8 mouse cellular contexts compared by ENCODE assay signal in the genomic region with DNA sequence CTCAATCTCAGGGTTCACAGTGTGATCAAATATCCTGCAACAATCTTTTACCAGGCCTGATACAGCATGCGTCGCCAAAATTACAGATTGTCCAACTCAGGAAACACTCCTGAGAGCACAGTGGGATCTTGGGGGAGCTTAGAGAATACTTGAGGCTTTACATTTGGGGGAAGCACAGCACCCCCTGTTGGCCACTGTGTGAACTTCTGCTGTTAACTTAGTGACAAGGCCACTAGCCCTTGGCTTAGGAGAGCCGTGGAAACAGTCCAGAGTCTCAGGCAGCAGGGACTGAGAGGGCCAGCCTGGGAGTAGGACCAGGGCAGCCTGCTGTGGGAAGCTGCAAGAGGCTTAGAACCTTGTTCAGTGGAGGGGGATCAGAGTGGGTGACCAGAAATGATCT. TPM values are rescaled to one million over a fixed set of nuclear protein-coding genes. Genes with fewer than 3 reads are reported as not detected.
DNase-seq lines count a peak whose midpoint lies in the region; ATAC-seq and TF ChIP-seq lines count a peak whose summit lies in the region.

No protein-coding gene starts in this region.

- H3K9me3 ChIP-seq in liver, embryonic 14.5 days (ENCODE audit: control insufficient read depth, low read length): no peaks in the 10 kb centered on the region
- H3K9me3 ChIP-seq in liver, embryonic 11.5 days (ENCODE audit: control insufficient read depth, low read length): no peaks in the 10 kb centered on the region

- no peak overlapping the region for H3K4me2 ChIP-seq in liver, embryonic 14.5 days (ENCODE audit: low read depth)
- H3K4me2 ChIP-seq in liver, embryonic 11.5 days: no peak overlapping the region

- H3K27ac ChIP-seq in liver, embryonic 14.5 days: no peak overlapping the region
- no peak overlapping the region for H3K27ac ChIP-seq in liver, embryonic 11.5 days (ENCODE audit: low read depth, low read length)

- whole genome bisulfite sequencing in liver, embryonic 14.5 days (ENCODE audit: insufficient replicate concordance): 49% methylated on average over 3 of the region's 3 CpGs
- WGBS in liver, embryonic 11.5 days: 67% methylated on average over 3 of the region's 3 CpGs

- H3K36me3 ChIP-seq in liver, embryonic 14.5 days (replicated peaks; ENCODE audit: control insufficient read depth, insufficient read depth, low read depth): no peaks in the 10 kb centered on the region
- no peaks in the 10 kb centered on the region for H3K36me3 ChIP-seq in liver, embryonic 11.5 days (ENCODE audit: control insufficient read depth, insufficient read depth, low read length)

- H3K4me3 ChIP-seq in liver, embryonic 14.5 days (ENCODE audit: insufficient read depth in 1 of 2, low read depth in 2 of 2, low read length in 2 of 2): no peak overlapping the region
- no peak overlapping the region for H3K4me3 ChIP-seq in liver, embryonic 11.5 days (ENCODE audit: low read depth, low read length)

- peak; percentile 16 for DNase-seq in cerebellum, adult 11 months
- DNase-seq in cerebellum, postnatal 4 days (ENCODE audit: low spot score in 2 of 2): no peak
- peak in 1 of 3 experiments; percentile 22 for DNase-seq in liver, embryonic 14.5 days (ENCODE audit: low read depth in 3 of 3, low spot score in 3 of 3)
- DNase-seq in liver, embryonic 11.5 days (ENCODE audit: low spot score): no peak
- DNase-seq in induced T-regulatory cell, adult 2 months (ENCODE audit: low read depth): peak; percentile 88
- peak; percentile 22 to 62 for DNase-seq in spleen, adult 18-20 months
- DNase-seq in frontal cortex, postnatal 36 days (ENCODE audit: low spot score in 2 of 2): no peak
- no peak for DNase-seq in frontal cortex, adult 2 months (ENCODE audit: extremely low spot score in 1 of 2, low spot score in 1 of 2)

- H3K4me1 ChIP-seq in liver, embryonic 14.5 days (replicated peaks; ENCODE audit: control insufficient read depth in 2 of 2, insufficient read depth in 2 of 2, low read length in 1 of 2): peaks cover 0 to 5% of the 10 kb centered on the region in 2 experiments; a peak in 1 of 4 replicates
- H3K4me1 ChIP-seq in liver, embryonic 11.5 days (replicated peaks; ENCODE audit: control insufficient read depth, insufficient read depth, low read length): no peaks in the 10 kb centered on the region

- H3K27me3 ChIP-seq in liver, embryonic 14.5 days (ENCODE audit: control insufficient read depth, insufficient read depth, low read length): no peaks in the 10 kb centered on the region
- no peaks in the 10 kb centered on the region for H3K27me3 ChIP-seq in liver, embryonic 11.5 days (replicated peaks; ENCODE audit: control insufficient read depth, insufficient read depth, low read length)

- ATAC-seq in liver, embryonic 14.5 days (ENCODE audit: insufficient read depth): no peak
- ATAC-seq in liver, embryonic 11.5 days (replicated peaks; ENCODE audit: low FRiP score): no peak

- peak; percentile 81 for TF ChIP-seq CTCF in liver, embryonic 14.5 days (IDR thresholded peaks at IDR 0.05; ENCODE audit: low read depth)

- H3K9ac ChIP-seq in liver, embryonic 14.5 days (replicated peaks): no peak overlapping the region
- H3K9ac ChIP-seq in liver, embryonic 11.5 days (ENCODE audit: low read depth, low read length): no peak overlapping the region

- TF ChIP-seq EP300 in liver, embryonic 14.5 days (IDR thresholded peaks at IDR 0.05; ENCODE audit: low read depth): no peak

RNA-seq across cellular contexts. Expression of a gene that starts 3.6 kb away (rescaled TPM):
- 0.21 TPM in 2 replicates for polyA plus RNA-seq in liver, embryonic 14.5 days (2012; rRNA removed)
- 0.08 and 0.27 TPM in 2 replicates for polyA plus RNA-seq in liver, embryonic 14.5 days (2014; fragmentation: Nextera tagmentation; extraction: Ambion mirVana)
- polyA plus RNA-seq in liver, embryonic 11.5 days (2014; fragmentation: Nextera tagmentation; extraction: Ambion mirVana): 0.19 TPM in 1 of 2 replicates, not detected in the other
- polyA plus RNA-seq in frontal cortex, adult 2 months (2012; rRNA removed): 1.2 and 1.6 TPM in 2 replicates

RNA-seq across cellular contexts. Expression of a gene that starts 20.6 kb away (rescaled TPM):
- polyA plus RNA-seq in liver, embryonic 14.5 days (2012; rRNA removed): not detected in 2 replicates
- polyA plus RNA-seq in liver, embryonic 14.5 days (2014; fragmentation: Nextera tagmentation; extraction: Ambion mirVana): not detected in 2 replicates
- not detected in 2 replicates for polyA plus RNA-seq in liver, embryonic 11.5 days (2014; fragmentation: Nextera tagmentation; extraction: Ambion mirVana)
- polyA plus RNA-seq in frontal cortex, adult 2 months (2012; rRNA removed): not detected in 2 replicates

RNA-seq across cellular contexts. Expression of a gene that starts 31.2 kb away (rescaled TPM):
- not detected in 2 replicates for polyA plus RNA-seq in liver, embryonic 14.5 days (2012; rRNA removed)
- polyA plus RNA-seq in liver, embryonic 14.5 days (2014; fragmentation: Nextera tagmentation; extraction: Ambion mirVana): not detected in 2 replicates
- not detected in 2 replicates for polyA plus RNA-seq in liver, embryonic 11.5 days (2014; fragmentation: Nextera tagmentation; extraction: Ambion mirVana)
- polyA plus RNA-seq in frontal cortex, adult 2 months (2012; rRNA removed): not detected in 2 replicates

RNA-seq across cellular contexts. Expression of a gene that starts 38.5 kb away (rescaled TPM):
- 0.18 and 0.31 TPM in 2 replicates for polyA plus RNA-seq in liver, embryonic 14.5 days (2012; rRNA removed)
- 0.03 and 0.23 TPM in 2 replicates for polyA plus RNA-seq in liver, embryonic 14.5 days (2014; fragmentation: Nextera tagmentation; extraction: Ambion mirVana)
- 0.04 and 0.08 TPM in 2 replicates for polyA plus RNA-seq in liver, embryonic 11.5 days (2014; fragmentation: Nextera tagmentation; extraction: Ambion mirVana)
- polyA plus RNA-seq in frontal cortex, adult 2 months (2012; rRNA removed): 0.08 and 0.10 TPM in 2 replicates

RNA-seq across cellular contexts. Expression of a gene that starts 45.3 kb away (rescaled TPM):
- not detected in 2 replicates for polyA plus RNA-seq in liver, embryonic 14.5 days (2012; rRNA removed)
- polyA plus RNA-seq in liver, embryonic 14.5 days (2014; fragmentation: Nextera tagmentation; extraction: Ambion mirVana): not detected in 2 replicates
- not detected in 2 replicates for polyA plus RNA-seq in liver, embryonic 11.5 days (2014; fragmentation: Nextera tagmentation; extraction: Ambion mirVana)
- not detected in 2 replicates for polyA plus RNA-seq in frontal cortex, adult 2 months (2012; rRNA removed)

Comparison
In these comparisons a context has a peak if more than half of its experiments do, and no peak if none do; other contexts are left out.
1. DNase-seq: peak in cerebellum, adult 11 months (single experiment), induced T-regulatory cell, adult 2 months (single experiment) and spleen, adult 18-20 months (2 of 2); none in cerebellum, postnatal 4 days (0 of 2), liver, embryonic 11.5 days (single experiment), frontal cortex, postnatal 36 days (0 of 2) and frontal cortex, adult 2 months (0 of 2).